Mouse (Mus musculus) neutrophil, adult 5-6 weeks (primary cell): ENCODE measurements at regions not wholly inside any gene's neighbourhood (a gene's known extent, or its start where the extent isn't known, plus 50 kb on each side); places are given as distances from the start of the nearest gene placed in this dataset.

Experiments
- ATAC-seq: fragments of 151-379, 151-347 bp; 2 replicates; pipeline ENCODE4 v1.8.0; 2017; ENCODE audit warnings: mild to moderate bottlenecking, moderate TSS enrichment; ENCODE audit not compliant: insufficient number of reproducible peaks, poor library complexity, low FRiP score, severe bottlenecking; ENCODE audit errors: extremely low read depth

DNA sequence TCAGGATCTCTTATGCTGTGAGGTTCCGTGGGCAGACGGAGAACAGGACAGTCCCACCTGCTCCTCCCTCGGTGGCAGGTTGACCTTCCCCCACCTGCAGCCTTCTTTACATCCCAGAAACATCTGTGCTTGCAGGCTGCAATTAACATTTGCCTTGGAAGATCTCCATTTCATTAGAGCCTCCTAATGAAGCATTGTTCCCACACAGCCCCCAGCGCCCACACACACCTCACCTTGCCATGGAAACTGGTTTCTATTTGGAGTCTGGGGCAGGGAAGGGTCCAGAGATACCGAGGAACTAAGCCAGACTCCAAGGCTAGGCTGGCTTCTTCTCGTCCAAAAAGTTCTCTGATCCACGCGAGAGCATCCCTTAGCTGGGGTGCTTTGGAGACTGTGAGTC lies 56.6 kb upstream of the Rpl38 start:
- ATAC-seq = no peak

DNA sequence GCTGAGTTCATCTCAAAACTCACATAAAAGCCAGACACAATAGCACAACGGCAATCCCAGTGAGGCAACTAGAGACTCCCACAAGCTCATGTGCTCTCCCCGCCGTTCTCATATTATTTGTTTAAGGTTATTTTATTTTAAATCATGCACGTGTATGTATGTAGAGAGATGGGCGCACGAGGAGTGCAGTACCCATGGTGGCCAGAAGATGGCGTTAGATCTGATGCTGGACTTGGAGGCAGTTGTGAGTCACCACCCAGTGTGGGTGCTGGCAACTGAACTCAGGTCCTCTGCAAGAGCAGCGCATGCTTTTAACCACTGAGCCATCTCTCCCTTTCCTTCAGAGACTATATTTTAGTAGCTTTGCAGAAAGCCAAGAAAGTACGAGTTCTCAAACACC lies 60.3 kb upstream of the Rpl38 start:
- ATAC-seq = no peak

DNA sequence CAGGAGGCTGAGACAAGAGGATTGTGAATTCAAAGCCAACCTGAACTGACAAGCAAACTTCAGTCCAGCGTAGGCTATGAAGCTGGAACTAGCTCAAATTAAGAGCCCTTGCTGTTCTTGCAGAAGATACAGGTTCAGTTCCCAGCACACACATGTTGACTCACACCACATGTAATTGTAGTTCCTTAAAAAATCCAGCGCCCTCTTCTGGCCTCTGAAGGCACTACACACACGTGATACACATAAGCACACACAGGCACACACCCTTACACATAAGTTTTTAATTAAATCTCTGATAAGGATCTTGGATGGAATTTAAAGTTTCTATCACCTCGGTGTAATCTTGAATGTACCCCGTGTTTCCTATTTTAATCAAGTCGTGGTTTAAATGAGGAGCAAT lies 65.2 kb upstream of the Rpl38 start:
- no peak for ATAC-seq

DNA sequence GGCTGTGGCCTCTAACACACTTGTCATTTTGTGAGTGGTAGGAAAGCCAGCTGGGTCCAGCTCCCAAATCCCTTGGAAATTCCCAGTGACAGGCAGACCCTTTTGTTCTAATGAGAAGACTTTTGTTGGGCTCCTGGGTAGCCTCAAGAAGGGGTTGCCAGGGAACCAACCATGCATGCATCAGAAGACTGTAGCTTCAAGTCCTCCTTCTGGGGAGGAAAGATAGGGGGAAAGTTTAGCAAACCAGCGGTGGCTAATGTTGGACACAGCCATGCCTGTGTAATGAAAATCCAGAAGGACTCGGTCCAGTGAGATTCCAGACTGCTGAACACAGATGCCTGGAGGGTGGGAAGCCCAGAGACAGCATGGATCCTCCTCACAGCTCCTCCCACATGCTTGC lies 71.1 kb upstream of the Rpl38 start:
- no peak for ATAC-seq

DNA sequence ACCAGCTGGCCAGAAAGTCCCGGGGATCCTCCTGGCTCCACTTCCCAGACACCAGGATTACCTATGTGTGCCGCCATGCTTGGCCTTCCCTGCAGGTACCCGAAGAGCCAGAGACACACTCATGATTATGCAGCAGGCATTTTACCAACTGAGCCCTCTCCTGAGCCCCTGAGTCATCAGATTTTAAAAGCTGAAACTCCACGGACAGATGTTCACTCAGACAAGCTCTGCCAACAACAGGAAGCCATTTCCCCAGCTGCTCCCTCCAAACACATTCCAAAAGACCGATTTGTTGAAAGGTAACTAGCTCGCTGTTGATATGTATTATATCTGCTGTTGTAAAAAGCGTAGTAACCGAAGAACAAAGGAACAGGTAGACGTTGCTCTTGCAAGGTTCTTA lies 75.4 kb upstream of the Rpl38 start:
- ATAC-seq = no peak

DNA sequence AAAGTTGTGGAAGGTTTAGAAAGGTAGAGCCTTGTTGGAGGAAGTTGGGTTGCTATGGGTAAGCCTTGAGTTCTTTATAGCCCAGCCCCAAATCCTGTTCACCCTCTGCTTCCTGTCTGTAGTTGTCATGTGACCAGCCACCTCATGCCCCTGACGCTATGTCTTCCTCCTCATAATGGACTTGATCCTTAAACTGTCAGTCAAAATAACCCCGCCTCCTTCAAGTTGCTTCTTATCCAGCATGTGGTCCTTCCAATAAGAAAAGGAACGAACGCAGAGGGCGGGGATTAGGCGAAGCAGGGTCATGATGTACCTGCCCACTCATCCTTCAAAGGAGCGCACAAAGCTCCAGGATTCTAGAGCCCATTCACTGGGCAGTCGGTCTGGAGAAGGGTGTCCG lies 79.8 kb upstream of the Rpl38 start:
- no peak for ATAC-seq

DNA sequence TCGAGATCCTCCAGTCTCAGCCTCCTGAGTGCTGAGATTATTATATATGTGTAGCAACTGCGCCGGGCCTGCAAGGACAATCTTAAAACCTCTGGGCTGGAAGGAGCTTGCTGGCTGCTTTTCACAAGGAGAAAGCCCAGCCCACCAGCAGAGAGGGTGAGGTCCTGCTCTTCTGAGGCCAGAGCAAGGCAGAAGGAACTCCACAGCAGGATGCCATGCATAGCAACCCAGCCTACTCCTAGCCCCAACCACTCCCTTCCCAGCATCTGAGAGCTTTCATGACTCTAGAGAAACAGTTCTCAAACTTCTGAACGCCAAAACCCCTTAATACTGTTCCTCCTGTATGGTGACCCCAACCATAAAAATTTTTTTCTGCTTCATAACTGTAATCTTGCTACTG lies 80.3 kb upstream of the Rpl38 start:
- ATAC-seq = no peak

DNA sequence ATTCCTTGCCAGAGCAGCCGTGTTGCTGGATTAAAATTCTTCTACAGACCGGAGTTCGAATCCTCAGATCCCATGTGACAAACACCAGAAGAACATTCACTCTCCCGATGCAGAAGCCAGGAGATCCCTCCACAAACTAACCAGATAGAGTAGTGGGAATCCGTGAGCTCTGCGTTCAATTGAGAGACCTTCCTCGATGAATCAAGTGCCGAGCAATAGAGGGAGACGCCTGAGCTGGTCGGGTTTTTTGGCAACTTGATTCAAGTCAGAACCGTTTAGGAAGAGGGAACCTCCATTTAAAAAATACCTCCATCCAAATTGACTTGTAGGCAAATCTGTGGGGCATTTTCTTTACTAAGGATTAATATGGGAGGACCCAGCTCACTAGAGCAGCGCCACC lies 81.9 kb upstream of the Rpl38 start:
- no peak for ATAC-seq

DNA sequence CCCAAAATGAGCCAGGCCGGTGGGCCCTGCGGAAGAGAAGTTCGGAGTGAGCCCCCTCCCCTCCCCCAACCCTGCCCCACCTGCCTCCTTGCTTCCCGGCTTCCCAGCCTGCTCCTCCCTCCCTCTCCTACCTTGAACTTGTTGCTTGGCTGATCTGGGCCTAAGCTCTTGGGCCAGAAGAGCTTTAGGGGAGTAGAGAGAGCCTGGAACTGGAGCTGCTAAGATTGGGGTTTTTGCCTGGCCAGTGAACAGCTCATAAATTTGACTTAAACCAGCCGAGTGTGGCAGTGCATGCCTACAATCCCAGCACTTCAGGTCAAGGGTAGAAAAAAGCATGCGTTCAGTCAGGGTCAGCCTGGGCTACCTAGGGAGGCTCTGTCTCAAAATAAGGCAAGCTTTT lies 83.5 kb upstream of the Rpl38 start:
- ATAC-seq = no peak

DNA sequence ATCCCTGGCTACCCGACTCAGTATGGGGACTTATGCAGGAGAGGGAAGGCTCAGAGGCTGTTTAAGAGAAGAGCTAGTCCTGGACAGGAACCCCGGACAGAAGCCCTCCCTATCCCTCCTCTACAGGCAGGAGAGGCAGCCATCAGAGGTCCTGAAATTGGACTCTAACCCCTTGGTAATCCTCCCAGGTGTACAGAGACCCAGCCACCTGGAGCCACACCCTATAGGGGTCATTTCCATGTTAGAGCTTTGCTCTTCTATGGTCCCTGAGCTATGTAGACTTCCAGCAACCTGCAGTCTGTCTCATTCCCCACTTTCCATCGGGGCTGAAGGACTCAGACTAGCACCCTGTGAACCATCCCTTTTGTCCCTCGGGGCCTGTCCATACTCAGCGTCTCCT lies 84.2 kb upstream of the Rpl38 start:
- no peak for ATAC-seq

DNA sequence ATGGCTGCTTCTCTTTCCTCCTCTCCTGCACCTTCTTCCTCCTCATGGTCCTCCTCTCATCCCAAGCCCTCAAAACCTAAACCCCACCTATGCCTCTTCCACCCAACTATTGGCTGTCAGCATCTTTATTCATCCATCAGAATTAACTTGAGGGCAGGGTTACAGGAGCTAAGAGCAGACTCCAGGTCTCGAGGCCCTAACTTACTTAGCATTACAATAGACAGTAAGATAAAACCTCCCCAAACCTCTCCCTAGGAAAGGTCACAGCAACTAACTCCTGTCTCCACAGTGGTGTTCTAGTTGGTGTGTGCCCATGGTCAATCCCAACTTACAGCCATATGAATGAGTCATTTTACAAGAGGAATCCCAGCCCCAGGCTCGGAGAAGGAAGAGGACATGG lies 88.3 kb upstream of the Rpl38 start:
- ATAC-seq = no peak

DNA sequence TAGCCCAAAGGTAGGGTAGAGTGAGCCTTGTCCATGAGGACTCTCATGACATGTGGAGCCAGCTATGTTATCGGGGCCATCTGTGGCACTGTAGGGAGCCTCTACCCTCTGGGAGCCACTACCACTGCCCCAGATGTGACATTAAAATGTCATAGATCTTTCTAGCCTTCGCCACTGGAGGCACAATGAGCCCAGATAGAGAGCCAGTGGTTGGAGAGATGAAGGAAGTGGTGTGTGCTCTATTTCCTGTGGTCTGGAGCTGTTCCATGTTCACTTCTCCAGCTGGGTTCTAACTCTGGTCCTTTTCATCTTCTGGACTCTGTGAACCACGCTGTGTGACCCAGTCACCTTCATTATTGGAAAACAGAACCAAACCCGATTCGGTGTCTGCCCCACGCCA lies 89.8 kb upstream of the Rpl38 start:
- ATAC-seq = no peak

DNA sequence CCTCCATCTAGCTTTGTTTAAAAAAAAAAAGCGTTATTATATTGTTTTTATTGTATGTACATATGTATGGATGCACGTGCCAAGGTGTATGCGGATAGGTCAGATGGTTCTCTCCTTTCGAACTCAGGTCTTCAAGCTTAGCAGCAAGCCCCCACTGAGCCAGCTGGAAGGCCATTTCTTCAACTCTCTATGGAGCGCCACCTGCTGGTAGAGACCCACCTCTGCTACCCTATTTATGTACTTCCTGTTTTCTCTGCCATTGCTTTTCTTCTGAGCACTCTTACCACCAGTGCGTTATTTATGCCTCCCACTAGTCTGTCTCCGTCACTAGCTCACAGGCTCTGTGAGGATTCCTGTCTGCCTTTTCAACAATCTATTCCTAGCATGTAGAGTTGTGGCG lies 91.5 kb upstream of the Rpl38 start:
- ATAC-seq = peak; percentile 34; the same call in 1 of the 2 replicates

DNA sequence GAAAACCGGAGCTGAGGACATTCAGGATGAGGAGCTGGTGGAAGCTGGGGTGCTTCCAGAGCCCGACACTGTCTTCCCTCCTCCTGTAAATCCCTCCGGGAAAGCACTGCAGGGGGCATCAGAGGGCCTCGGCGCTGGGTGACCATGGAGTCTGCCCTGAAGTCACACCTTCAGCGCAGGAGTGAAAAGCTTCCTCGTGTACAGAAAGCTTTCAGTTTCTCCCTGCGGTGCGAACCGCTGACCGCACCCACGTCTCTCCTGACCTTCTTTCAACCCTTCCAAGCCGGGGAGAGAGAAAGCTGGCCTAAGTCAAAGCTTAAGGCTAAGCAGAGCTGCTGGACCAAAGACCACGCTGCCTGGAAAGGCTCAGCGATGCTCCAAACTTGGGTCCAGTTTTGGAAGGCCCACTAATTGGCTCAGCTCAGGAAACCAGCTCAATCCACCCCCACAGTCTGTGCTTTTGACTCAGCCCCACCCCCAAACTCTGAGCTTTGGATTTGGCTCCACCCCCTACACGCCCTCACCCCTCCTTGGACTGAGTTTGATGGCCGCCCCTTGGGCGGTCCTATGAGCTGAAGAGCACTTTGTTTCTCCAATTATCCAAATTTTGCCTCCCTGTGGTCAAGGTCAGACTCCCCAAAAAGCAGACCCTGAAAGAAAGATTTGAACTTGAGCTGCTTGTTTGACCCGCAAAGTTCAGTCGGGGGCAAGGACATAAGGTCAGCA lies 97.0 kb upstream of the Rpl38 start:
- ATAC-seq = 0 out of 2 replicates have a peak, but pooled peaks have one; percentile 8

DNA sequence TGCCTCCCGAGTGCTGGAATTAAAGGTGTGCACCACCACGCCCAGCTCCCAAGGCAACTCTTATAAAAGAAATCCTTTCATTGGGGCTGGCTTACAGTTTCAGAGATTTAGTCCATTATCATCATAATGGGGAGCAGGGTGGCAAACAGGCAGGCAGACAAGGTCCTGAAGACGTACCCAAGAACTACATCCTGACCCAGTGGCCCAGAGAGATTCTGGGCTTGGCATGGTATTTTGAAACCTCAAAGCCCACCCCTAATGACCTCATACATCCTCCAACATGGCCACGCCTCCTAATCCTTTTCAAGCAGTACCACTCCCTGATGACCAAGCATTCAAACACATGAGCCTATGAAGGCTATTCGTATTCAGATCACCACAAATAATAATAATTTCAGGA lies 98.2 kb upstream of the Rpl38 start:
- no peak for ATAC-seq

DNA sequence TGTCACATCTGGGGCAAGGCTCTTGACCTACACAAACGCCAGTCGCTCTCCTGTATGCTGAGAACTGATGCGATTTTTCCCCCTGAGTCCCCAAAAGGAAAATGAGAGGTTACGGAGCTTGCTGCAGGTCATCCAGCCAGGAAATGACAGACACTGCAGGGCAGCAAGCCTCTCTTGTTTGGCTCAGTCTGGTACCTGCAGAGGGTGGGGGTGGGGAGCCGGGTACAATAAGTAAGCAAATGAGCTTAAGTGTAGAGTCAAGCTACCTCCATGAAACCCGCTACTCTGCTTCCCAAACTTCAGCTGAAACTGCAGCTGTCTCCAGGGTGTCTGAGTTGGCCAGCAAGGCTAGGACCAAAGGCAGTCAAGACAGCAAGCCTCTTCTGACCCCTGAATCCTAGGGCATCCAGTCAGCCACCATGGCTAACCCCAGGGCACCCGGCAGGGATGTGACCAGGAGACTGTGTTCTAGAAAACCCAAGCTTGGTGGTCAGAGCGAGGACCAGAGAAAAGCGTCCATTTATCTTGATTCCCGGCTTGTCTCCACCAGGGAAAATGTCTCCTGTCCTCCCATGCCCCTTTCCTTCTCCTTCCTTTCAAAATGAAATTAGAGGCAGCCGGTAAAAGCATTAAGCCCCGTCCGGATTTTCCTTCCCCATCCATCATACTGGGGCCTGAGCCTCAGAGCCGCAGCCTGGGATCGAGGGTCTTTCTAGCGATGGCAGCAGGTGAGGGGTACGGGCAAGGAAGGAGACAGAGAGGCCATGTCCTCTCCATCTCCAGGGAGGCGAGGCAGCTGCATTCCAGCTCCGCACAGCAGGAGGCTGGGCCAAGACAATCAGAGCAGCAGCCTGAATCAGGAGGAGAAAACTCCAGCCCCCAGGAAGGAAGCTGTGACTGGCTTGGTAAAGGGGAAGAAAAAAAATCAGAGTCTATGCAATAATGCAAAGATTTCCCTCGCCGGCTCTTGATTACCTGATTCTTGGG lies 100.2 kb upstream of the Rpl38 start:
- ATAC-seq = no peak

DNA sequence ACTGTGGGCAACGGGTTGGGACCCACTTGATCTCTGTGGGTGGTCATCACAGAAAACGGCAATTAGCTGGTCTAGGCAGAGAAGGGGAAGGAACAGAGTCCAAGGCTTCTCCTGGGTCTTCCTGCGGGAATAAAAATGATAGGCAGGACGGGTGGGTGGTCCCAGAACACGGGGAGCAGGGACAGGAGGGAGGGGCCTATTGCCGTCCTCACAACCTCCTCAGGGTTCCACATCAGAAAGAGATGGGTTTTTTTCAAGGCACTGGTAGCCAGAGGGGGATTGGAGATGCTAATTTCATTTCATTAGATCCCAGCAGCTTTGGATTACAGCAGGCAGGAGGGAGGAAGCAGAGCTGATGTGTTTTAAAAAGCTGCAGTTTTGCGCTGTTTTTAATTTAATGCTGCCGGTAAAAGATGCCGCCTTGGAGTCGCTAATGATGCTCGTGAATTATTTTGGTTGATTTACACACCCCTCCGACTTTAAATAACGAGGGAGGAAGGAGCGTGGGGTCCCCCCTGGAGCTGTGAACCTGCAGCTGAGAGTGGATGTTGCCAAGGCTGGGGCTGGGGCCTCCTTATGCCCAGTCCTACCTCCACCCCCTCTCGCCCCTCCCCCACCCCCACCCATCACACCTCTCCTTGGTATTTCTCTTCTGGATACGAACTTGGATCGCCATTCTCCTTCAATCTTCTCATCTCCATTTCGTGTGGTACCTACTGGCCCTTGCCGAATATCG lies 101.1 kb upstream of the Rpl38 start:
- ATAC-seq = no peak

DNA sequence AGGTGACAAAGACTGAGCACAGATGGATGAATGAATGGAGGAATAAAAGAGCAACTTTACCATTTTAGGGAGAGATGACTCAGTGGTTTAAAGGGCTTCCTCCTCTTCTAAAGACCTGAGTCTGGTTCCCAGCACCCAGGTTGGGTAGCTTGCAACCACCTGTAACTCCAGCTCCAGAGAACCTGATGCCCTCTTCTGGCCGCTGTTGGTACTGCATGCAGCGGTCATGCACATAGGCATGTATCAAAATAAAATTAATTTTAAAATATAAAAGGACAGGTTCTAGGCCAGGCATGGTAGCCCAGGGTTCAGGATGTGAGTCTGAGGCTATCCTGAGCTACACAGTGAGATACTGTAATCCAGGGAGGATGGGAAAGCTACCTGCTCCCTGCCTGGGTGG lies 103.4 kb upstream of the Rpl38 start:
- ATAC-seq = no peak

DNA sequence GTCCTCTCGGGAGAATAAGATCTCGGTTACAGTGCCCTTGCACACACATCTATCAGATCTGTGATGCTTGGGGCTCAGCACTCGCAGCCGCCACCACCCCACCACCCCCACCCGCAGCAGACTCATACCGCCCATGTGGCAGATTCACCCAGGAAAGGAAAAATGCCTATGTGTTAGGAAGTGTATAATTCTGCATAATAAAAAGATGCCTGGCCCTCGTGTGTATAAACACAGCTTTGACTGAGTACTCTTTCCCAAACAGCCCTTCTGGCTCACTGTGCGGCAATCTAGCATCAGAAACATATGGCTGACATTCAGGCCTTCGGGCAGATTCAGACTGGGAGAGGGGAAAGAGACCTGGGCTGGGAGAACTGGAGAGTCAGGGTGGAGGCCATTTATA lies 105.2 kb upstream of the Rpl38 start:
- no peak for ATAC-seq

DNA sequence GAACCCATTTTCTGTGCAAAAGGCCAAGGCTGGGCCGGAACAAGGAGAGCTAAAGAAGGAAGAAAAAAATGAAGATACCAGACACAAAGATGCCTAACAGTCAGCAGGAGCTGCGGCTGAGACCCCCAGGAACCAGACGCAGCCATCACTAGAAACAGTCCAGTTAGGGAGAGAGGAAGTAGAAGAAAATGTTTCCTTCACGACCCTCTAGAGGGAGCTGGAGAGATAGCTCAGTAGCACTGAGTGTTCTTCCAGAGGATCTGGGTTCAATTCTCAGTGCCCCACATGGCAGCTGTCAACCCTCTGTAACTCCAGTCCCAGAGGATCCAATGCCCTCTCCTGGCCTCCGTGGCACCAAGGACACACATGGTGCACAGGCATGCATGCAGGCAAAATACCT lies 113.7 kb upstream of the Rpl38 start:
- no peak for ATAC-seq
